9 mouse cellular contexts compared by ENCODE assay signal in the genomic region with DNA sequence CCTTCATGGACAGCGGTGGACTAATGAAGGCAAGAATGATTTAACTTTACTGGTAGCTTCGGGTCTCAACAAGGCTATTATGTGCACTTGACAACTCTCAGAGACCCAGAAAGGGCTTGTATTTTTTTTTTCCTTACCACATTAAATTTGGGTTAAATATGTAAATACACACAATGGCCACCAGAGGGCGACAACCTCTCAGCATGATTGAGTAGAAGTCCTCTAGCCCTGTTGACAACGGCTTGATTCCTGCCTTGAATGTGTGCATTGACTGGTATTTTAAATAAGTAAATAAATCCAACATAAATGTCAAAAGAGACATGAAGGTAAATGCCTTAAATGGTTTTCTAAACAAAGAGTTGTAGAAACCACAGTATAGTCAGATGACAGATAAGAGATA. TPM values are rescaled to one million over a fixed set of nuclear protein-coding genes. Genes with fewer than 3 reads are reported as not detected.
DNase-seq lines count a peak whose midpoint lies in the region; ATAC-seq and TF ChIP-seq lines count a peak whose summit lies in the region.
"Had no signal": no experiment of that assay in that cellular context is flagged by ENCODE, and none has a peak within 500 bp of the region (broad histone marks: within the 10 kb centered on the region; RNA-seq: fewer than 3 reads in every experiment).

No protein-coding gene starts in this region.

- peak; percentile 55; the same call in 1 of the 2 replicates for TF ChIP-seq CTCF in lung, adult 2 months (IDR thresholded peaks at IDR 0.05; ENCODE audit: insufficient read depth, low read length)

- H3K4me1 ChIP-seq in lung, adult 2 months (ENCODE audit: control insufficient read depth, insufficient read depth, low read length) = no peaks in the 10 kb centered on the region

- intact Hi-C loops in gastrocnemius, postnatal 14 days (cut with DNase I; ENCODE audit: low total_unique reads) = loop anchor here (5.0 kb wide), 2 partner anchors 176 to 446 kb away; no protein-coding TSS in a partner anchor

- peak; percentile 45; the same call in 1 of the 2 replicates for ATAC-seq in frontal cortex, adult (ENCODE audit: low TSS enrichment)

- 8% methylated on average over 4 of the region's 4 CpGs for WGBS in lung, adult 2 months

- no peak overlapping the region for H3K4me3 ChIP-seq in lung, adult 2 months (replicated peaks; ENCODE audit: extremely low read depth, low read depth, low read length)

- no peak for TF ChIP-seq POLR2A in lung, adult 2 months (IDR thresholded peaks at IDR 0.05; ENCODE audit: borderline replicate concordance, extremely low read depth, low read depth, low read length)

- no peak for DNase-seq in frontal cortex, postnatal 10 days (ENCODE audit: low spot score in 2 of 2)
- DNase-seq in ovary, postnatal 36 days (ENCODE audit: low spot score) = peak; percentile 27
- no peak for DNase-seq in ovary, postnatal 10 days (ENCODE audit: low spot score)
- peak; percentile 37 for DNase-seq in c-Kit-positive CD71-positive TER-119-negative erythroid progenitor cells, embryonic 14.5 days (ENCODE audit: low read depth)
- DNase-seq in gastrocnemius, postnatal 14 days = peak; percentile 38
- DNase-seq in lung, adult 2 months = peak; percentile 13
- DNase-seq in testis, postnatal 10 days (ENCODE audit: low spot score) = peak; percentile 77

RNA-seq across cellular contexts. Expression of a gene that starts 39.5 kb away (rescaled TPM):
- total RNA-seq in gastrocnemius, postnatal 14 days (2021) = 10 to 100 TPM; 10.8 to 12.3 TPM
- 27.0 and 28.6 TPM in 2 replicates for polyA plus RNA-seq in lung, adult 2 months (2012; rRNA removed)
- total RNA-seq: neutrophil, adult 5-6 weeks had no signal

Comparison
In these comparisons a context has a peak if more than half of its experiments do, and no peak if none do; other contexts are left out.
1. DNase-seq: peak in ovary, postnatal 36 days (single experiment), c-Kit-positive CD71-positive TER-119-negative erythroid progenitor cells, embryonic 14.5 days (single experiment), gastrocnemius, postnatal 14 days (single experiment), lung, adult 2 months (single experiment) and testis, postnatal 10 days (single experiment); none in frontal cortex, postnatal 10 days (0 of 2) and ovary, postnatal 10 days (single experiment).